Mouse (Mus musculus) midbrain, embryonic 16.5 days (tissue): Measurements from ENCODE around the gene Ptprt. TPM values are rescaled to one million over a fixed set of nuclear protein-coding genes. Genes with fewer than 3 reads are reported as not detected.

Source experiments
- ATAC-seq: fragments of 200-750 bp; cut with Nextera tagmentation; 2 replicates; pipeline ENCODE4 v1.8.0; 2017; ENCODE audit warnings: moderate TSS enrichment
- H3K27ac ChIP-seq: fragments of 300-500 bp; sonication (generic); 2 replicates; pipeline ENCODE4 v1.5.1; 2014; ENCODE audit warnings: mild to moderate bottlenecking, low read length, mixed read lengths
- H3K27me3 ChIP-seq: fragments of 300-500 bp; sonication (generic); 2 replicates; pipeline ENCODE4 v1.6.1; 2014; ENCODE audit warnings: low read depth, low read length, mixed read lengths; ENCODE audit not compliant: control insufficient read depth, insufficient read depth
- H3K36me3 ChIP-seq: fragments of 300-500 bp; sonication (generic); 2 replicates; pipeline ENCODE4 v1.6.1; 2014; ENCODE audit warnings: mild to moderate bottlenecking, low read length, moderate library complexity, mixed read lengths; ENCODE audit not compliant: control insufficient read depth, insufficient read depth
- H3K4me1 ChIP-seq: fragments of 300-500 bp; sonication (generic); 2 replicates; pipeline ENCODE4 v1.6.1; 2014; ENCODE audit warnings: mild to moderate bottlenecking, low read length, mixed read lengths; ENCODE audit not compliant: control insufficient read depth, insufficient read depth
- H3K4me2 ChIP-seq: fragments of 300-500 bp; sonication (generic); 2 replicates; pipeline ENCODE4 v1.6.1; 2014; ENCODE audit warnings: mild to moderate bottlenecking, low read length, mixed read lengths
- H3K4me3 ChIP-seq: fragments of 300-500 bp; sonication (generic); 2 replicates; pipeline ENCODE4 v1.5.1; 2014; ENCODE audit warnings: low read depth, mild to moderate bottlenecking, low read length, moderate library complexity, mixed read lengths
- H3K9ac ChIP-seq: fragments of 300-500 bp; sonication (generic); 2 replicates; pipeline ENCODE4 v1.6.1; 2014; ENCODE audit warnings: low read depth, low read length, mixed read lengths
- H3K9me3 ChIP-seq: fragments of 300-500 bp; sonication (generic); replicated peaks from 2 replicates; pipeline ENCODE4 v1.6.1; 2014; ENCODE audit warnings: mild to moderate bottlenecking, low read length, mixed read lengths; ENCODE audit not compliant: control insufficient read depth, poor library complexity, severe bottlenecking
- WGBS: fragments of 180-500 bp; shearing (Covaris S2); extraction: QIAGEN DNeasy Blood & Tissue Kit; methylation state at CpG from one replicate; pipeline ENCODE4 v1.1.7; 2014; 5-methylcytosine and 5-hydroxymethylcytosine counted together
- polyA plus RNA-seq: library from polyadenylated mRNA; unstranded; fragments of >200 nt; fragmentation: Nextera tagmentation; extraction: Ambion mirVana; gene quantifications from 2 replicates; pipeline ENCODE4 v1.2.1, GENCODE M21; 2015

Gene Ptprt
- polyA plus RNA-seq, 1 experiment from 2014 or later, result 12.4 TPM

- Histone ChIP-seq H3K27me3 (no peaks in the 10 kb centered on the region), H3K36me3 (no peaks in the 10 kb centered on the region), H3K9me3 (no peaks in the 10 kb centered on the region), H3K4me1 (no peaks in the 10 kb centered on the region), H3K4me3 (no peak overlapping the region), H3K4me2 (no peak overlapping the region), H3K27ac (no peak overlapping the region), H3K9ac (no peak overlapping the region)
- no peak for ATAC-seq
- 73% methylated on average over 2 of the region's 2 CpGs for WGBS
Observed at GRCm38 (mm10) chr2:161767528-161767927, 893.4 kb downstream of the Ptprt start.

- ATAC-seq, result no peak
- peaks cover 4% of the 10 kb centered on the region; the same call in 1 of the 2 replicates for H3K4me1 ChIP-seq
- H3K4me3 ChIP-seq, result no peak overlapping the region
- no peaks in the 10 kb centered on the region for H3K36me3 ChIP-seq
- no peaks in the 10 kb centered on the region for H3K27me3 ChIP-seq
- H3K4me2 ChIP-seq, result no peak overlapping the region
- WGBS, result 65% methylated on average over 4 of the region's 4 CpGs
- no peak overlapping the region for H3K9ac ChIP-seq
- H3K27ac ChIP-seq, result no peak overlapping the region
- H3K9me3 ChIP-seq, result no peaks in the 10 kb centered on the region
Observed at GRCm38 (mm10) chr2:161713024-161713423, 947.9 kb downstream of the Ptprt start.

- no peak for ATAC-seq
- H3K36me3 ChIP-seq, result no peaks in the 10 kb centered on the region
- no peak overlapping the region for H3K27ac ChIP-seq
- H3K9ac ChIP-seq, result no peak overlapping the region
- 92% methylated on average over 5 of the region's 5 CpGs for WGBS
- H3K4me1 ChIP-seq, result peaks cover 19% of the 10 kb centered on the region
- H3K9me3 ChIP-seq, result no peaks in the 10 kb centered on the region
- H3K4me2 ChIP-seq, result no peak overlapping the region
- H3K4me3 ChIP-seq, result no peak overlapping the region
- H3K27me3 ChIP-seq, result no peaks in the 10 kb centered on the region
Observed at GRCm38 (mm10) chr2:161709316-161709715, 951.6 kb downstream of the Ptprt start.

GRCm38 (mm10) chr2:161706386-161706915, 954.5 kb downstream of the Ptprt start:
- H3K9me3 ChIP-seq, result no peaks in the 10 kb centered on the region
- no peak overlapping the region for H3K4me2 ChIP-seq
- no peaks in the 10 kb centered on the region for H3K36me3 ChIP-seq
- H3K27ac ChIP-seq, result no peak overlapping the region
- WGBS, result 76% methylated on average over 7 of the region's 7 CpGs
- no peaks in the 10 kb centered on the region for H3K27me3 ChIP-seq
- peaks cover 20% of the 10 kb centered on the region for H3K4me1 ChIP-seq
- H3K4me3 ChIP-seq, result no peak overlapping the region
- H3K9ac ChIP-seq, result no peak overlapping the region
- no peak for ATAC-seq

GRCm38 (mm10) chr2:161704811-161705210, 956.1 kb downstream of the Ptprt start:
- Histone ChIP-seq H3K27me3 (no peaks in the 10 kb centered on the region), H3K36me3 (no peaks in the 10 kb centered on the region), H3K4me1 (peaks cover 17% of the 10 kb centered on the region), H3K9me3 (no peaks in the 10 kb centered on the region), H3K9ac (no peak overlapping the region), H3K27ac (no peak overlapping the region), H3K4me3 (no peak overlapping the region), H3K4me2 (peak overlapping the region; percentile 13; the same call in 1 of the 2 replicates)
- WGBS, result 15% methylated on average over 8 of the region's 8 CpGs
- ATAC-seq, result no peak

- H3K9me3 ChIP-seq, result no peaks in the 10 kb centered on the region
- no peaks in the 10 kb centered on the region for H3K27me3 ChIP-seq
- no peak overlapping the region for H3K4me3 ChIP-seq
- H3K36me3 ChIP-seq, result no peaks in the 10 kb centered on the region
- no peak overlapping the region for H3K9ac ChIP-seq
- peak overlapping the region; percentile 13; the same call in 1 of the 2 replicates for H3K4me2 ChIP-seq
- H3K4me1 ChIP-seq, result peaks cover 16% of the 10 kb centered on the region
- 16% methylated on average over 9 of the region's 9 CpGs for WGBS
- no peak for ATAC-seq
- H3K27ac ChIP-seq, result no peak overlapping the region
Observed at GRCm38 (mm10) chr2:161704410-161704809, 956.5 kb downstream of the Ptprt start.

GRCm38 (mm10) chr2:161695819-161696218, 965.1 kb downstream of the Ptprt start:
- Histone ChIP-seq H3K36me3 (no peaks in the 10 kb centered on the region), H3K9ac (no peak overlapping the region), H3K9me3 (no peaks in the 10 kb centered on the region), H3K4me1 (no peaks in the 10 kb centered on the region), H3K4me3 (no peak overlapping the region), H3K27me3 (no peaks in the 10 kb centered on the region), H3K27ac (no peak overlapping the region), H3K4me2 (no peak overlapping the region)
- WGBS, result 88% methylated on average over 8 of the region's 8 CpGs
- ATAC-seq, result no peak

GRCm38 (mm10) chr2:161668302-161668986, 992.5 kb downstream of the Ptprt start:
- peak; percentile 76 for ATAC-seq
- 0 out of 2 replicates have a peak overlapping the region, but pooled peaks have one; percentile 14 for H3K27ac ChIP-seq
- 43% methylated on average over 12 of the region's 12 CpGs for WGBS

GRCm38 (mm10) chr2:161661912-161662311, 999.0 kb downstream of the Ptprt start:
- no peak for ATAC-seq

More at GRCm38 (mm10) chr2:161668302-161668986, 992.5 kb downstream of the Ptprt start:
- Histone ChIP-seq H3K4me1 (no peaks in the 10 kb centered on the region), H3K4me3 (no peak overlapping the region), H3K9me3 (no peaks in the 10 kb centered on the region), H3K4me2 (no peak overlapping the region), H3K27me3 (no peaks in the 10 kb centered on the region), H3K9ac (no peak overlapping the region), H3K36me3 (no peaks in the 10 kb centered on the region)

More at GRCm38 (mm10) chr2:161661912-161662311, 999.0 kb downstream of the Ptprt start:
- no peak overlapping the region for H3K4me2 ChIP-seq
- H3K9me3 ChIP-seq, result no peaks in the 10 kb centered on the region
- WGBS, result 19% methylated on average over 5 of the region's 5 CpGs
- no peak overlapping the region for H3K27ac ChIP-seq
- peaks cover 8% of the 10 kb centered on the region; the same call in 1 of the 2 replicates for H3K4me1 ChIP-seq
- H3K9ac ChIP-seq, result no peak overlapping the region
- no peak overlapping the region for H3K4me3 ChIP-seq
- H3K36me3 ChIP-seq, result no peaks in the 10 kb centered on the region
- H3K27me3 ChIP-seq, result no peaks in the 10 kb centered on the region
